Mouse (Mus musculus): ENCODE data around the gene Mcee.

The Mcee gene

GRCm38 (mm10) chr7:64439595-64440518 is 47.5 kb downstream of the Mcee start:
- DNase-seq (ENCODE audit: low spot score) = no peak

DNA sequence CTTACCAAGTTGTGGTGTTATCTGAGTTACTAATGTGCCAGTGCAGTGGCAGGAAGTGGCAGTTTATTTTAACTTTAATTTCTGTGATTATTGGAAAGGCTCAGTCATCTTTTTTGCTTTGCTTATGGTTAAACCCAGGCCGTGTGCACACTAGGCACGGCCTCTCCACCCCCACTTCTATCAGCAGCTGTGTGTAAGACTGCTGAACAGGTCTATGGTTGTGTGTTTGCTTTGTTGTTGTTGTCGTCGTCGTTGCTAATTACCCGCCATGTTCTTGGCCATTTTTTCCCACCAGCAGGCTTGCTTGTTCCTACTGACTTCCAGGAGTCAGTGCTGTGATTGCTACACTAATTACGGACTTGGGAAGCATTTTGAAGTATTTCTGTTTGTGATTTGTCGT is 48.1 kb downstream of the Mcee start:
- DNase-seq (ENCODE audit: low spot score) = no peak

DNA sequence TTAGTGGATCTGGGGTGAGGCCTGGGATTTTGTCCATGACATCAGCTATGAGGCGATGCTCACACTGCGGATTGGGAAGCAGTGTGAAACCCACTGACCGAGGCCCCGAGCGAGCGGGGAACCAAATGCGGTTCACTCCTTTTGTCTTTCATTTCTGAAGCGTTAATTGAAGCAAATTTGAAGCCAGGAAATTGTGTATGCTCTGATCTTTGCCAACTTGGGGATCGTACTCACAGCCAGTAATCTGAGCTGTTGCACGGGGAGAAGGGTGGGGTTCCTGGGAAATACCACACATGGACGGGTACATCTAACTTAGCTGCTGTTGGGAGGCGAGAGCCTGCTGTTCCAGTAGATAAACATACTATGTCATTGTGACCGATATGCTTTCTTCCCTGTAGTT is 58.2 kb downstream of the Mcee start:
- no peak for DNase-seq (ENCODE audit: low spot score)

GRCm38 (mm10) chr7:64451441-64451840 is 59.0 kb downstream of the Mcee start:
- DNase-seq (ENCODE audit: low spot score) = no peak

GRCm38 (mm10) chr7:64451861-64452382 is 59.5 kb downstream of the Mcee start:
- no peak for DNase-seq (ENCODE audit: low spot score)

- no peak for DNase-seq (ENCODE audit: low spot score)
These were observed 60.2 kb downstream of the Mcee start for GRCm38 (mm10) chr7:64452471-64453222.

DNA sequence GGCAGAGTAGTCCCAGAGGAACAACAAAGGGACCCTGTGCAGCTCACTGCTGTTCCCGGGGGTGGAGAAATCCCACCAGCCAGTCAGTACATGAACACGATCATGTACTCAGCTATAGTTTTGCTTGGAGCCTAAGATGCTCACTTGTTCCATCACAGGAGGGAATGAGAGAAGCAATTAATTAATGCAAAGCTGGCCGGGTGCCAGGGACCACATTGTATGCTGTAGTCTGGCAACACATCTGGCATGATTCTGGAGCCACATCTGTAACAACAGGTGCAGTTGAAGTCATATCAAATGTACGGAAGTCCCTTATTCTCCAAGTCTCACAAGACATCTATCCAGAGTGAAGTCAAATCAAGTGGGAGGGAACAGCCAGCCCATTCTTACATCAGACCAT is 63.8 kb downstream of the Mcee start:
- DNase-seq (ENCODE audit: low spot score) = no peak

GRCm38 (mm10) chr7:64456676-64457075 is 64.3 kb downstream of the Mcee start:
- no peak for DNase-seq (ENCODE audit: low spot score)

DNA sequence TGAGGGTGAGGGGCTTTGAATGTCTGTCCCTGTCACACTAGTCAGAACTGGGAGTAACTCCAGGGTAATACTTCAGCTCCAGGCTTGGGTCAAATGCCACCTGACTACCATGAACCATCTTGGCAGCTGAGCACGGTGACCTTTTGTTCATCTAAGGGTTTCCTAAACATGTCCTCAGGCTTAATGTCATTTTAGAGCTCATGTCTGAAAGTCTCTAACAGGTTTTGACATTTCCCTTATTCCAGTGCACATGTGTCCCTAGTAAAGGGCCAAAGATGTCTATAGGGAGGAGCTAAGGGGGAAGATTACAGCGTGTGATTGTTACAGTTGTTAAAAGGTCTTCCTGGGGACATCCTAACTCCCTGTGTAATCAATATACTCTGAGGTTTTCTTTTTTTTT is 65.4 kb downstream of the Mcee start:
- no peak for DNase-seq (ENCODE audit: low spot score)

Measured in ovary, adult 18-20 months (tissue).